Mouse (Mus musculus) hindbrain, embryonic 13.5 days (tissue): ENCODE measurements around the gene Rin3. TPM values are rescaled to one million over a fixed set of nuclear protein-coding genes. Genes with fewer than 3 reads are reported as not detected.

Experiments used
- ATAC-seq: fragments of 200-750 bp; cut with Nextera tagmentation; 2 replicates; pipeline ENCODE4 v1.8.0; 2017; ENCODE audit warnings: moderate TSS enrichment; ENCODE audit not compliant: low FRiP score
- H3K27ac ChIP-seq: fragments of 300-500 bp; sonication (generic); 2 replicates; pipeline ENCODE4 v1.5.1; 2015; ENCODE audit warnings: inconsistent platforms, mild to moderate bottlenecking, moderate library complexity
- H3K27me3 ChIP-seq: fragments of 300-500 bp; sonication (generic); 2 replicates; pipeline ENCODE4 v1.6.1; 2015; ENCODE audit warnings: mild to moderate bottlenecking, inconsistent platforms
- H3K36me3 ChIP-seq: fragments of 300-500 bp; sonication (generic); 2 replicates; pipeline ENCODE4 v1.6.1; 2015; ENCODE audit warnings: mild to moderate bottlenecking, inconsistent platforms
- H3K4me1 ChIP-seq: fragments of 300-500 bp; sonication (generic); replicated peaks from 2 replicates; pipeline ENCODE4 v1.6.1; 2015; ENCODE audit warnings: inconsistent platforms
- H3K4me2 ChIP-seq: fragments of 300-500 bp; sonication (generic); 2 replicates; pipeline ENCODE4 v1.6.1; 2015; ENCODE audit warnings: inconsistent platforms, mild to moderate bottlenecking, moderate library complexity
- H3K4me3 ChIP-seq: fragments of 300-500 bp; sonication (generic); 2 replicates; pipeline ENCODE4 v1.5.1; 2015; ENCODE audit warnings: mild to moderate bottlenecking, inconsistent platforms
- H3K9ac ChIP-seq: fragments of 300-500 bp; sonication (generic); 2 replicates; pipeline ENCODE4 v1.6.1; 2015; ENCODE audit warnings: mild to moderate bottlenecking, inconsistent platforms
- H3K9me3 ChIP-seq: fragments of 300-500 bp; sonication (generic); 2 replicates; pipeline ENCODE4 v1.6.1; 2016; ENCODE audit warnings: inconsistent platforms
- WGBS: fragments of 180-500 bp; shearing (Covaris S2); methylation state at CpG from one replicate; pipeline ENCODE4 v1.1.7; 2015; 5-methylcytosine and 5-hydroxymethylcytosine counted together
- polyA plus RNA-seq: library from polyadenylated mRNA; unstranded; fragments of >200 nt; fragmentation: Nextera tagmentation; extraction: Ambion mirVana; gene quantifications from 2 replicates; pipeline ENCODE4 v1.2.1, GENCODE M21; 2015

Rin3 gene
- polyA plus RNA-seq, 1 experiment from 2014 or later: 4.2 TPM

GRCm38 (mm10) chr12:102367075-102367474 lies 84.2 kb downstream of the Rin3 start:
- no peak overlapping the region for H3K27ac ChIP-seq
- H3K27me3 ChIP-seq: no peaks in the 10 kb centered on the region
- 69% methylated on average over 3 of the region's 3 CpGs for WGBS
- H3K4me1 ChIP-seq: no peaks in the 10 kb centered on the region
- no peak overlapping the region for H3K4me3 ChIP-seq
- ATAC-seq: no peak
- no peaks in the 10 kb centered on the region for H3K36me3 ChIP-seq
- no peaks in the 10 kb centered on the region for H3K9me3 ChIP-seq
- no peak overlapping the region for H3K9ac ChIP-seq
- no peak overlapping the region for H3K4me2 ChIP-seq

DNA sequence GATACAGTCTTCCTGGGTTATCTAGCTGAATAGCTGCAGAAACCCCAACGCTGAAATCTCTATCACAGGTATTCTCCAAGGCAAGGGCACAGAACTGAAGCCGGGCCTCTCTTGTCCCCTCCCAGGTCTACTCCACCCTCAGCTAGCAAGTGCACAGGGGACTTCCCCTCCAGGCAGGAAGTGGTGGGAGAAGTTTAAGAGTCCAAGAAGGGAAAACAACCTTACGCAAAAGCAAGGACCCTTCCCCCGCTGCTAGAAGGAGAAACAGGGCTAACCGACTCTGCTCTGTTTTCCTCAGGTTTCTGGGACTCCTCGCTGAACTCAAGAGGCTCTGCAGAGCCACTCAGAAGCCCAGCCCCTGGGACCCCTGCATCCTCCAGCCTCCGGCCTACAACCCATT lies 85.2 kb downstream of the Rin3 start:
- no peak overlapping the region for H3K27ac ChIP-seq
- no peaks in the 10 kb centered on the region for H3K27me3 ChIP-seq
- H3K4me2 ChIP-seq: no peak overlapping the region
- 82% methylated on average over 7 of the region's 7 CpGs for WGBS
- no peak overlapping the region for H3K9ac ChIP-seq
- no peak overlapping the region for H3K4me3 ChIP-seq
- ATAC-seq: no peak
- H3K4me1 ChIP-seq: no peaks in the 10 kb centered on the region
- H3K9me3 ChIP-seq: no peaks in the 10 kb centered on the region
- H3K36me3 ChIP-seq: no peaks in the 10 kb centered on the region

DNA sequence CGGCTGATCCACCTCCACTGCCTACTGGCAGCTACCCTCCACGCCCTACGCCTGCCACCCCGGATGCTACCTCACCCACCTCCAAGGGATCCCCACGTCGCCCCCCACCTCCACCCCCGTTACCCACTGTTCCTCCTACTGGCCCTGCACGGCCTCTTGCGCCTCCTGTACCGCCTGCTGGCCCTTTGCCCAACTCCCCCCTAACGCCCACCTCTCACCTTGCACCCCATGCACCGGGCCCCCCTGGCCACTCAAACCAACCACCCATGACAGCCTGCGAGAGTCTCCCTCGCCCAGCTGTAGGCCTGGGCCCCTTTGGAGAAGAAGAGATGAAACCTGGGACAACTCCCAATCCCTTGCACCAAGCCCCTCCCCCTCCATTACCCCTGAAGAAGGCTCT lies 85.7 kb downstream of the Rin3 start:
- Histone ChIP-seq H3K4me3 (no peak overlapping the region), H3K36me3 (no peaks in the 10 kb centered on the region), H3K27me3 (no peaks in the 10 kb centered on the region), H3K4me2 (no peak overlapping the region), H3K9me3 (no peaks in the 10 kb centered on the region), H3K27ac (no peak overlapping the region), H3K4me1 (no peaks in the 10 kb centered on the region), H3K9ac (no peak overlapping the region)
- WGBS: 83% methylated on average over 14 of the region's 14 CpGs
- no peak for ATAC-seq

GRCm38 (mm10) chr12:102369488-102370235 lies 86.8 kb downstream of the Rin3 start:
- Histone ChIP-seq H3K27ac (no peak overlapping the region), H3K4me1 (no peaks in the 10 kb centered on the region), H3K4me3 (no peak overlapping the region), H3K9me3 (no peaks in the 10 kb centered on the region), H3K27me3 (no peaks in the 10 kb centered on the region), H3K4me2 (no peak overlapping the region), H3K36me3 (no peaks in the 10 kb centered on the region), H3K9ac (no peak overlapping the region)
- 82% methylated on average over 22 of the region's 22 CpGs for WGBS
- no peak for ATAC-seq

GRCm38 (mm10) chr12:102370931-102371500 lies 88.2 kb downstream of the Rin3 start:
- no peak for ATAC-seq
- Histone ChIP-seq H3K4me2 (no peak overlapping the region), H3K27ac (no peak overlapping the region), H3K9me3 (no peaks in the 10 kb centered on the region), H3K4me3 (no peak overlapping the region), H3K4me1 (no peaks in the 10 kb centered on the region), H3K36me3 (no peaks in the 10 kb centered on the region), H3K27me3 (no peaks in the 10 kb centered on the region), H3K9ac (no peak overlapping the region)
- WGBS: 92% methylated on average over 4 of the region's 4 CpGs

DNA sequence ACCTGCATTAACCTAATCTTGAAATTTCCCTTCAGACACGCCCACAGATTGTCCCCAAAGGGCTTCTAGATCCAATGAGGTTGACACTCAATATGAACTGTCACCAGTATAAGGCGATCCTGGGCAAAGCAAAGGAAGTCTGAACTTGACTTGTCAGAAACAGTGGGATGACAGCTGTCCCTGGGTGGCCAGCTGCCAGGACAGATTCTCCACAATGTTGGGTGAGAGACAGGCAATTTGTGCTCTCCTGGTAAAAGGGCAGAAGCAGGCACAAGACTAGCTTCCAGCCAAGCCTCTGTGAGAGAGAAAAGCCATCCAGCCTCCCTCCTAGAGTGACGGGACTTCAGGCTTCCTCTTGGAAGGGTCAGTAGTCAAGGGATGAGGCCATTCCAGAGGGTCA lies 89.5 kb downstream of the Rin3 start:
- Histone ChIP-seq H3K36me3 (no peaks in the 10 kb centered on the region), H3K9me3 (no peaks in the 10 kb centered on the region), H3K4me1 (no peaks in the 10 kb centered on the region), H3K27me3 (no peaks in the 10 kb centered on the region), H3K4me2 (no peak overlapping the region), H3K9ac (no peak overlapping the region), H3K4me3 (no peak overlapping the region), H3K27ac (no peak overlapping the region)
- ATAC-seq: no peak
- 89% methylated on average over 3 of the region's 3 CpGs for WGBS

DNA sequence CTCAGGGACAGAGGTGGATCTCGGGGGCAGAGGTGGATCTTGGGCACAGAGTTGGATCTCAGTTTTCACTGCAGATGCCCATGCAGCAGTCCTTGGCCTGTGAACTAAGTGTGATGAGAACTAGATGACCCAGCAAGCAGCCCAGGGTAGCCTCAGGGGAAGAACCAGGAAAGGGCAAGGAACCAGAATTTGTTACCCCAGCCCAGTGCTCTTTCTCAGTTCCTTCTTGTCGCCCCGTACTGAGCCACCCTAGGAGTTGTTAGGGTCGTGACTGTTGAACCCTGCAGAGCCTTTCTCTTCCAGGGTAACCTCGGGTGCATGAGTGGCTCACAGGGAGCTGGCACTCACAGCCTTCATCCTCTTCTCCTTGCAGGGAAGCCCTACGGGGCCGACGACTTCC lies 99.3 kb downstream of the Rin3 start:
- no peak overlapping the region for H3K9ac ChIP-seq
- no peaks in the 10 kb centered on the region for H3K27me3 ChIP-seq
- H3K36me3 ChIP-seq: no peaks in the 10 kb centered on the region
- no peaks in the 10 kb centered on the region for H3K9me3 ChIP-seq
- no peak overlapping the region for H3K4me3 ChIP-seq
- 78% methylated on average over 8 of the region's 8 CpGs for WGBS
- H3K4me2 ChIP-seq: no peak overlapping the region
- no peak for ATAC-seq
- H3K27ac ChIP-seq: no peak overlapping the region
- no peaks in the 10 kb centered on the region for H3K4me1 ChIP-seq

GRCm38 (mm10) chr12:102383288-102383687 lies 100.4 kb downstream of the Rin3 start:
- Histone ChIP-seq H3K27ac (no peak overlapping the region), H3K27me3 (0 out of 2 replicates have a peak, but pooled peaks cover 5% of the 10 kb centered on the region), H3K9ac (no peak overlapping the region), H3K4me2 (no peak overlapping the region), H3K4me3 (no peak overlapping the region), H3K36me3 (no peaks in the 10 kb centered on the region), H3K9me3 (no peaks in the 10 kb centered on the region), H3K4me1 (no peaks in the 10 kb centered on the region)
- 86% methylated on average over 9 of the region's 9 CpGs for WGBS
- ATAC-seq: no peak

GRCm38 (mm10) chr12:102384819-102385218 lies 102.0 kb downstream of the Rin3 start:
- Histone ChIP-seq H3K27me3 (peaks cover 17% of the 10 kb centered on the region), H3K4me3 (no peak overlapping the region), H3K36me3 (no peaks in the 10 kb centered on the region), H3K27ac (no peak overlapping the region), H3K4me1 (no peaks in the 10 kb centered on the region), H3K9ac (no peak overlapping the region), H3K4me2 (no peak overlapping the region), H3K9me3 (no peaks in the 10 kb centered on the region)
- WGBS: 29% methylated on average over 3 of the region's 3 CpGs
- 0 out of 2 replicates have a peak, but pooled peaks have one; percentile 37 for ATAC-seq

DNA sequence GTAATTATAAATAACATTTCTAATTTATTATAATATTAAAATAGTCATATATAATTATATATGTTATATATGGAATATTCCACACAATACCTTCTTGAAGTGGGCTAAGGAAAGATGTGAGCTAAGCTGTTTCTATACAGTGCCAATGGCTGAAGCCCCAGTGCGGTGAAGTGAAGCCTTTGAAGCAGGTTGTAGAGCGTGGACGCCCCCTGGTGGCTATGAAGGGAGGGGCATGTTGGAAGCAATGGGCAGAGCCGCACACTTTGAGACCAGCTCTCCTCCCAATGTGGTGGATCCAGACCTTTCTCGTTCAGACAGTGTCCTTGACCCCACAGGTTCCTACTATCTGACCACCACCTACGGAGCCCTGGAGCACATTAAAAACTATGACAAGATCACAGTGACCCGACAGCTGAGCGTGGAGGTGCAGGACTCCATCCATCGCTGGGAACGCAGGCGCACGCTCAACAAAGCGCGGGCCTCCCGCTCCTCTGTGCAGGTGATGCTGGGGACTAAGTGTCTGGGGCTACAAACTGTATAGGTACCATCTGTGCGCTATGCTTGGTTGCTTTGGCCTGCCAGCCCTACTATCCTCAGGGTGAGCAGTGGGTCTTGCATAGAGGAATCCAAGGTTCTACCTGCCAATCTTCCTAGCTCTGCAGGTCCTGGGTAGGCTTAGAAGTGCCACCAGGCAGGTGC lies 104.5 kb downstream of the Rin3 start:
- Histone ChIP-seq H3K9ac (no peak overlapping the region), H3K4me3 (no peak overlapping the region), H3K9me3 (no peaks in the 10 kb centered on the region), H3K27me3 (peaks cover 23% of the 10 kb centered on the region), H3K4me2 (no peak overlapping the region), H3K4me1 (no peaks in the 10 kb centered on the region), H3K36me3 (no peaks in the 10 kb centered on the region), H3K27ac (no peak overlapping the region)
- peak; percentile 82 for ATAC-seq
- 54% methylated on average over 16 of the region's 16 CpGs for WGBS

DNA sequence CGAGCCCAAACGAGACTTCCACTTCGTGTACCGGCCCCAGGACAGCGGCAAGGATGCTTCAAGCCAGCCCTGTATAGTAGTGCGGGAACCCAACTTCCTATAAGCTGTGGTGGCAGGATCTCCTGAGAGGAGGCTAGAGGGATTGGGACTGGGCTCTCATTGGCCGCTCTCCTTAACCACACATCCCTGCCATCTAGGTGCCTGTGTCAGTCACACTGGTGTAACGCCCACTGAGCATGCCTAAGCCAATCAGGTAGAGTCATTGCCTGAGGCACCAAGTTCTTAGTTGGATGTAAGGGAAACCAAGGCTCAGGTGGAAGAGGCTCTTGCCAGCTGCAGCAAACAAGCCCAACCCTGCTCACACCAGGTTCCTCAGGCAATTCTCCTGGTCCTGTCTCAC lies 107.2 kb downstream of the Rin3 start:
- Histone ChIP-seq H3K4me1 (no peaks in the 10 kb centered on the region), H3K4me2 (no peak overlapping the region), H3K27me3 (peaks cover 37% of the 10 kb centered on the region), H3K36me3 (peaks cover 20% of the 10 kb centered on the region), H3K27ac (no peak overlapping the region), H3K4me3 (no peak overlapping the region), H3K9ac (no peak overlapping the region), H3K9me3 (no peaks in the 10 kb centered on the region)
- no peak for ATAC-seq
- 31% methylated on average over 8 of the region's 8 CpGs for WGBS

- no peak for ATAC-seq
- WGBS: 97% methylated on average over 2 of the region's 2 CpGs
Measured at GRCm38 (mm10) chr12:102391109-102391508, 108.3 kb downstream of the Rin3 start.

More at GRCm38 (mm10) chr12:102391109-102391508, 108.3 kb downstream of the Rin3 start:
- Histone ChIP-seq H3K36me3 (peaks cover 26% of the 10 kb centered on the region), H3K4me3 (no peak overlapping the region), H3K27me3 (peaks cover 42% of the 10 kb centered on the region), H3K9me3 (no peaks in the 10 kb centered on the region), H3K4me1 (peaks cover 3% of the 10 kb centered on the region), H3K9ac (no peak overlapping the region), H3K4me2 (no peak overlapping the region), H3K27ac (no peak overlapping the region)
